Mouse (Mus musculus) thymus, adult 2 months (tissue): ENCODE measurements around the gene Mrgpre. TPM values are rescaled to one million over a fixed set of nuclear protein-coding genes. Genes with fewer than 3 reads are reported as not detected.

Experiments used
- DNase-seq: peaks from one replicate; pipeline ENCODE4 v3.0.0; 2021
- H3K27ac ChIP-seq: fragments of 200-500 bp; 2 replicates; pipeline ENCODE4 v1.5.1; 2012; ENCODE audit warnings: low read length, control low read depth; ENCODE audit not compliant: control insufficient read depth, insufficient read depth
- H3K27me3 ChIP-seq: fragments of 200-500 bp; 2 replicates; pipeline ENCODE4 v1.6.1; 2012; ENCODE audit warnings: mild to moderate bottlenecking, low read length, moderate library complexity, mixed read lengths; ENCODE audit not compliant: control insufficient read depth, insufficient read depth
- H3K36me3 ChIP-seq: fragments of 200-500 bp; 2 replicates; pipeline ENCODE4 v1.6.1; 2012; ENCODE audit warnings: mild to moderate bottlenecking, low read length, moderate library complexity; ENCODE audit not compliant: control insufficient read depth, insufficient read depth
- H3K4me1 ChIP-seq: fragments of 200-500 bp; replicated peaks from 2 replicates; pipeline ENCODE4 v1.6.1; 2012; ENCODE audit warnings: low read length; ENCODE audit not compliant: control insufficient read depth, insufficient read depth
- H3K4me3 ChIP-seq: fragments of 200-500 bp; 2 replicates; pipeline ENCODE4 v1.5.1; 2012; ENCODE audit warnings: mild to moderate bottlenecking, low read length, control low read depth, moderate library complexity; ENCODE audit not compliant: control insufficient read depth, insufficient read depth
- CTCF ChIP-seq: fragments of 200-500 bp; IDR thresholded peaks from 2 replicates; pipeline ENCODE4 v1.5.1; 2012; ENCODE audit warnings: mild to moderate bottlenecking, control low read depth, low read length, moderate library complexity, borderline replicate concordance; ENCODE audit not compliant: control insufficient read depth, poor library complexity, insufficient read depth; ENCODE audit errors: extremely low read depth
- POLR2A ChIP-seq: fragments of 200-500 bp; IDR thresholded peaks from 2 replicates; pipeline ENCODE4 v1.6.1; 2012; ENCODE audit warnings: mild to moderate bottlenecking, low read length, control low read depth, moderate library complexity; ENCODE audit not compliant: control insufficient read depth, poor library complexity, insufficient read depth; ENCODE audit errors: extremely low read depth
- WGBS: fragments of 180-500 bp; shearing (Covaris S2); methylation state at CpG from one replicate; pipeline ENCODE4 v1.1.7; 2018; 5-methylcytosine and 5-hydroxymethylcytosine counted together
- polyA plus RNA-seq: library from polyadenylated mRNA; depleted of rRNA; stranded (reverse); fragments of >200 nt; gene quantifications from 2 replicates; pipeline ENCODE4 v1.2.3, GENCODE M21; 2012

Gene Mrgpre
- polyA plus RNA-seq, 1 experiment, result 9.8 TPM

DNA sequence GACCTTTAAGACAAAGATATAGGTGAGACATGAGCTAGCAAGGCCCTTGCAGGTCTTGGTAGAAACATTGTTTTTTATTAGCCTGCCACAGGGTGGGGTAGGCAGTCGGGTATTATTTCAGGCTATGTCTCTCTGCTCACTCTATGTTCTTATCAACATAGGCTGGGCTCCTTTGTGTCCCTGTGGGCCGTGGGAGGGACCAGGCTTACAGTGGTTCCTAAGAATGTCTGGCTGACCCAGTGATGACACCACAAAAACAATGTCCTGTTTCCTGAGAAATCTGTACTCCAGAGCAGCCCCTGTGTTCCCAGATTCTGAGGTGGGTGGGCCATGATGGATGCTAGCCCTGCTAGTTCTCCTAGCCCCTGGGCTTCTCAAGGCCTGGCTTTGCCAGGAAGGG, 6.9 kb downstream of the Mrgpre start:
- TF ChIP-seq CTCF (no peak), POLR2A (no peak)
- Histone ChIP-seq H3K27me3 (no peaks in the 10 kb centered on the region), H3K36me3 (no peaks in the 10 kb centered on the region), H3K4me3 (no peak overlapping the region), H3K27ac (no peak overlapping the region), H3K4me1 (peaks cover 3% of the 10 kb centered on the region)
- DNase-seq, result no peak
- WGBS, result 69% methylated on average over 2 of the region's 2 CpGs

DNA sequence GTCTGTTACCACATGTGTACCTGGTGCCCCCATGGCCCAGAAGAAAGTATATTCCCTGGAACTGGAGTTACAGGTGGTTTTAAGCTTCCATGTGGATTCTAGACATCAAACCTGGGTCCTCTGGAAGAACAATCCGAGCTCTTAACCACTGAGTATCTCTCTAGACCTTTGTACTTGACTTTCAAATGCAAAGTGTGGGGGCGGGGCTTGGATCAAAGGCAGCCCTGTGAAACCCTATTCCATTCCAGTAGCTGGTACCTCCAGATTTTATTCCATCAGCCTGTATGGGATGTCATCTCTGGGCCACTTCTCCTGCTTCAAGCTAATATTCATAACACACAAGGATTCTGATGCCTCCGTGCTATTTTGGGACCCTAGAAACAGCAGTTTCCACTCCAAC, 8.2 kb downstream of the Mrgpre start:
- no peaks in the 10 kb centered on the region for H3K27me3 ChIP-seq
- no peaks in the 10 kb centered on the region for H3K36me3 ChIP-seq
- 64% methylated on average over 3 of the region's 3 CpGs for WGBS
- no peak for TF ChIP-seq POLR2A
- TF ChIP-seq CTCF, result no peak
- H3K4me1 ChIP-seq, result no peaks in the 10 kb centered on the region
- H3K4me3 ChIP-seq, result no peak overlapping the region
- H3K27ac ChIP-seq, result no peak overlapping the region
- no peak for DNase-seq

DNA sequence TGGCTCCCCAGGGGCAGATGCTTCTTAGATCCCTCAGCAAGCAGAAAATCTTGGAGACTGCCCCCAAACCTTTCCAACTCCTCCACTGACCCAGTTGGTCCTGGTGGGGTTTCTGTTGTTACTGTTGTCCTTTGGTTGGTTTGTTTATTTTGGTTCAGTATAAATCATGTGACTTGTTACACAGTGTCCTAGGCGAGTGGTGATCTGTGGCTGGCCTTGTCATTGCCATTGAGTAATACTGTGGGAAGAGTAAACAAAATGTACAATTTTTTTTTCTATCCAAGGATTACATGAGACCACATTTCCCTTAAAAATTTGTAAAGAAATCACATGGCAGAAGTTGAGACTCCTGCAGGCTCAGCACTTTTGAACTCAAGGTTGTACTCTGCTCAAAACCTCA, 14.8 kb downstream of the Mrgpre start:
- no peaks in the 10 kb centered on the region for H3K27me3 ChIP-seq
- 93% methylated on average over 1 of the region's 1 CpGs for WGBS
- no peak overlapping the region for H3K4me3 ChIP-seq
- H3K4me1 ChIP-seq, result peaks cover 14% of the 10 kb centered on the region
- DNase-seq, result no peak
- no peaks in the 10 kb centered on the region for H3K36me3 ChIP-seq
- no peak for TF ChIP-seq CTCF
- no peak for TF ChIP-seq POLR2A
- no peak overlapping the region for H3K27ac ChIP-seq

DNA sequence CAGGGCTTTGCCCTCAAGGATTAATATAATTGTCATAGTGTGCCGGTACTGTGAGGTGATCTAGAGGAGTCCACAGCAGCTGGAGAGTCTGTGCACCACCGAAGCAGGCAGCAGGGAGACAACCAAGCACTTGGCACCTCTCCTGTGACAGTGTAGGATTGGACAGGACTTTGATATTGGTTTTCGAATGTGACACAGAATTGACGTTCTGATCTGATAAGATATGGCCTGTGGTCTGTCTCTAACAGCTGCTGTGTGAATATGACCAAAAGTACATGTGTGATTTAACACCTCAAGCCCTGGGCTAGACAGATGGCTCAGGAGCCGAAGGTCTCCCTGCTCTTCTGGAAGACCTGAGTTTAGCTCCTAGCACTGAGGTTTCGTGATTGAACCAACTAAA, 16.0 kb downstream of the Mrgpre start:
- no peak for TF ChIP-seq POLR2A
- TF ChIP-seq CTCF, result no peak

DNA sequence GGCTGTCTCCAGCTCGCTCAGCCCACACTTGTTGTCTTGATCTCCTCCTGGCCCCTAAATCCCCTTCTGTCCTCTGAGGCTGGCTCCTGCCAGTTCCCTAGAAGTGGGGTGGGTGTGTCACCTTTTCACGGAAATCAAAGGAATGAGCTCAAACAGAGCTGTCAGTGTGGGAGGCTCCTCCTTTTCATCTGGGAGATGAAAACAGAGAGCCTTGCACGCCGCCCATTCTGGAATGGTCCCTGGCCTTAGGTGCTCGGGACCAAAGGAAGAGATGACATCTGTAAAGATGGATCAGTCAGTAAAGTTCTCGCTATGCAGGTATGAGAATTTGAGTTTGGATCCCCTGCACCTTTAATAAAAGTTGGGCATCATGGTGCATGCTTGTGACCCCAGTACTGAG, 17.4 kb downstream of the Mrgpre start, which contains the start of gene Mrgprg:
Gene Mrgprg (minus strand): TSS at position 101 of the 400 bp plus-strand sequence.
- H3K4me1 ChIP-seq, result peaks cover 17% of the 10 kb centered on the region
- H3K27me3 ChIP-seq, result no peaks in the 10 kb centered on the region
- H3K36me3 ChIP-seq, result no peaks in the 10 kb centered on the region
- DNase-seq, result no peak
- TF ChIP-seq CTCF, result no peak
- no peak for TF ChIP-seq POLR2A
- no peak within 1 kb of the TSS for H3K4me3 ChIP-seq
- 92% methylated on average over 6 of the region's 6 CpGs for WGBS
- no peak within 1 kb of the TSS for H3K27ac ChIP-seq

More for the DNA sequence above, 16.0 kb downstream of the Mrgpre start:
- Histone ChIP-seq H3K27me3 (no peaks in the 10 kb centered on the region), H3K27ac (no peak overlapping the region), H3K4me3 (no peak overlapping the region), H3K4me1 (peaks cover 17% of the 10 kb centered on the region), H3K36me3 (no peaks in the 10 kb centered on the region)
- DNase-seq, result no peak
- 66% methylated on average over 6 of the region's 6 CpGs for WGBS

DNA sequence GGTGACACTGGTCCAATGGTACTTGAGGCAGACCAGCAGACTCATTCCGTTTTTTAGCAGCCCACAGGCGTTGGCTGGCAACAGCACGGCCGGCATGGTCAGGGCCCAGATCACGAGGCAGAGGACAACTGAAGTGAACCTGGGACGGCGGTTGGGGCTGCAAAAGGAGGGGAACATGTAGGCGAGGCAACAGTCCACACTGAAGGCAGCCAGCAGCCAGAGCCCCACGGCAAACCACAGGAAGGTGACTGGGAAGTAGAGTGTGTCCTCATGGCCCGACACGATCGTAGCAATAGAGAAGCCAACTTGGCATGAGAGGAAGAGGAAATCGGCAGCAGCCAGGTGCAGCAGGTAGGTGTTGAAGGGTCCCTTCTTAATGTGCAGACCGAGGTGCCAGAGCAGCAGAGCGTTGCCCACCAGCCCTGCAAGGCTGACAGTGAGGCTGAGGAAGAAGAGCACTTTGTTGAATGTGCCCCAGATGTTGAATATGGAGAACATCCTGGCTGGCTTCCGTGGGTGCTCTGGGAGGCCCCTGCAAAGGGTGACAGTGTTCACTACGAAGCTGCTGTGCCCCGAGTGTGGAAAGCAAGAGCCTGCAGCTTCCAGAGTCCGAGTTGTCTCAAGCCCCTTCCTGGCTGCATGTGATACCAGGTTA, 19.3 kb downstream of the Mrgpre start:
- Histone ChIP-seq H3K27me3 (no peaks in the 10 kb centered on the region), H3K27ac (no peak overlapping the region), H3K36me3 (no peaks in the 10 kb centered on the region), H3K4me1 (peaks cover 17% of the 10 kb centered on the region), H3K4me3 (no peak overlapping the region)
- WGBS, result 19% methylated on average over 19 of the region's 19 CpGs
- DNase-seq, result peak; percentile 40
- TF ChIP-seq CTCF (no peak), POLR2A (no peak)
